Mouse (Mus musculus): ENCODE data around the gene Cer1.

GRCm38 (mm10) chr4:82853809-82854208 lies 31.1 kb downstream of the Cer1 start:
- TF ChIP-seq CTCF (IDR thresholded peaks at IDR 0.05; ENCODE audit: low read depth, low read length) (no peak), POLR2A (IDR thresholded peaks at IDR 0.05; ENCODE audit: extremely low read depth, insufficient read depth, low read length) (no peak)

Measured in liver, adult 2 months (tissue).